Mouse (Mus musculus): ENCODE data around the gene Kcmf1.
A peak's percentile ranks its signal among the peaks of the same experiment; 100 is the strongest.

DNA sequence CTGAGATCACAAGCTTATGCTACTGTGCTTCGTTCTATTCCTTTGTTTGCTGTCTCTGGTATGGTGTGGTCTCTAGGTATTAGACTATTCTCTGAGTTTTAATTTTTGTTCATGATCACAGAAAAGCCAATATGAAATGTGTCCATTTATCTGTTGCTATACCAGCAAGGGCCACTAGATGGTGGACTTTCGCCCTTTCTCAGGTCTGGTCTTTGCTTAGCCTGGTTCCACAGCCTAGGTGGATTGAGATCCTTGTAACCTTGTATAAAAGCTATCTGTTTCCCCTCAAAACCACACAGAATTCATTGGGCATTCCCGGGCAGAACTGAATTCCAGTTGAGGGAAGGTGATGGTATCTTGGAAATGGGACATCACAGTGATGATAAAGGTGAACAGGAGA, 40.7 kb upstream of the Kcmf1 start:
- TF ChIP-seq POLR2A (IDR thresholded peaks at IDR 0.05; ENCODE audit: borderline replicate concordance, extremely low read depth, low read depth, low read length), result no peak
- TF ChIP-seq CTCF (IDR thresholded peaks at IDR 0.05; ENCODE audit: insufficient read depth, low read length), result peak; percentile 77

All from lung, adult 2 months (tissue).